Mouse (Mus musculus) cerebellum, postnatal 25 days (tissue): ENCODE data around the gene Vamp9.

Experiments used
- DNase-seq, 2 experiments: peaks; one replicate each; pipeline ENCODE4 v3.0.0; 2021; ENCODE audit warnings: mixed read lengths in 2 of 2

Gene Vamp9

GRCm38 (mm10) chr5:99906181-99906956 is at the start of gene Vamp9:
Vamp9 (plus strand) TSS chr5:99906254.
- DNase-seq, result peak; percentile 89 to 94

GRCm38 (mm10) chr5:99857106-99857637 is 48.9 kb upstream of the Vamp9 start:
- no peak for DNase-seq

- no peak for DNase-seq
Observed at GRCm38 (mm10) chr5:99859637-99860433, 46.2 kb upstream of the Vamp9 start.

- no peak for DNase-seq
Observed at GRCm38 (mm10) chr5:99861816-99862215, 44.2 kb upstream of the Vamp9 start.

GRCm38 (mm10) chr5:99863656-99864380 is 42.2 kb upstream of the Vamp9 start:
- peak; percentile 60 to 67 for DNase-seq

- DNase-seq, result no peak
Observed at GRCm38 (mm10) chr5:99865779-99866178, 40.3 kb upstream of the Vamp9 start.

- DNase-seq, result no peak
Observed at GRCm38 (mm10) chr5:99868286-99868685, 37.8 kb upstream of the Vamp9 start.

GRCm38 (mm10) chr5:99868923-99869322 is 37.1 kb upstream of the Vamp9 start:
- DNase-seq, result no peak

- peak in 1 of 2 experiments; percentile 17 for DNase-seq
Observed at GRCm38 (mm10) chr5:99877565-99877964, 28.5 kb upstream of the Vamp9 start.

- DNase-seq, result no peak
Observed at GRCm38 (mm10) chr5:99882441-99882840, 23.6 kb upstream of the Vamp9 start.

GRCm38 (mm10) chr5:99884035-99884434 is 22.0 kb upstream of the Vamp9 start:
- DNase-seq, result no peak

- no peak for DNase-seq
Observed at GRCm38 (mm10) chr5:99887133-99887532, 18.9 kb upstream of the Vamp9 start.

GRCm38 (mm10) chr5:99891516-99892441 is 14.3 kb upstream of the Vamp9 start:
- DNase-seq, result peak; percentile 57 to 77

- DNase-seq, result peak; percentile 48 to 72
Observed at GRCm38 (mm10) chr5:99900041-99900440, 6.0 kb upstream of the Vamp9 start.

- DNase-seq, result no peak
Observed at GRCm38 (mm10) chr5:99905731-99906130, 323 bp upstream of the Vamp9 start.

GRCm38 (mm10) chr5:99915494-99915893 is 9.4 kb downstream of the Vamp9 start:
- DNase-seq, result no peak

GRCm38 (mm10) chr5:99922033-99922432 is 16.0 kb downstream of the Vamp9 start:
- no peak for DNase-seq

- DNase-seq, result peak in 1 of 2 experiments; percentile 51
Observed at GRCm38 (mm10) chr5:99927951-99928350, 21.9 kb downstream of the Vamp9 start.

GRCm38 (mm10) chr5:99931910-99932309 is 25.9 kb downstream of the Vamp9 start:
- DNase-seq, result no peak

- no peak for DNase-seq
Observed at GRCm38 (mm10) chr5:99939440-99939839, 33.4 kb downstream of the Vamp9 start.

GRCm38 (mm10) chr5:99941273-99941672 is 35.2 kb downstream of the Vamp9 start:
- DNase-seq, result no peak
